Mouse (Mus musculus) telencephalon, adult 2 months (tissue): ENCODE measurements around the gene Tmem219.
"Not testable (repeated sequence)": the region's sequence is repeated elsewhere in the genome, so short reads cannot be mapped to it uniquely, and the experiment has no call there.

Experiments
- DNase-seq: peaks from one replicate; pipeline ENCODE4 v3.0.0-alpha.2; 2011; ENCODE audit warnings: low read depth, low spot score

Gene Tmem219

GRCm38 (mm10) chr7:126923999-126924398, 1.3 kb upstream of the Tmem219 start:
- DNase-seq = peak; percentile 73

DNA sequence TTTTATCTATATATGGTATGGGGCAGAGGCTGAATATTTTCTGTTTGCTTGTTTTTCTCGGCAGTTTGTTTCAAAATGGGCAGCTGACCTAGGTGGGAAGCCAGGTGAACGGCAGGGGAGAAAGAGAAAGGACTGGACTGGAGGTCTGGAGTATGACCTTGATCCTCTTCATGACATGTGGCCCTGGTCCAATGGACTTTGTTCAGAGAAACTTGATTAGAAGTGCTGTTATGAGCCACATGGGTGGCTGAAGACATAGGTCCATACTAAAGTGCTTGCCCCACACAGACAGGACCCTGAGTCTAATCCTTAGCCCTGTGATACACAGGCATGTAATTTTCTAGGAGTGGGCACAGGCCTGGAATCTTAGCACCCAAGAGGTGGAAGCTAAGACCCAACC, 1.2 kb downstream of the Tmem219 start:
- no peak for DNase-seq

- no peak for DNase-seq
Measured at GRCm38 (mm10) chr7:126919973-126920372, 2.7 kb downstream of the Tmem219 start.

- DNase-seq = not testable (repeated sequence)
Measured at GRCm38 (mm10) chr7:126918356-126918755, 4.4 kb downstream of the Tmem219 start.

GRCm38 (mm10) chr7:126914844-126915243, 7.9 kb downstream of the Tmem219 start:
- DNase-seq = no peak

- no peak for DNase-seq
Measured at GRCm38 (mm10) chr7:126905590-126905989, 17.1 kb downstream of the Tmem219 start.

DNA sequence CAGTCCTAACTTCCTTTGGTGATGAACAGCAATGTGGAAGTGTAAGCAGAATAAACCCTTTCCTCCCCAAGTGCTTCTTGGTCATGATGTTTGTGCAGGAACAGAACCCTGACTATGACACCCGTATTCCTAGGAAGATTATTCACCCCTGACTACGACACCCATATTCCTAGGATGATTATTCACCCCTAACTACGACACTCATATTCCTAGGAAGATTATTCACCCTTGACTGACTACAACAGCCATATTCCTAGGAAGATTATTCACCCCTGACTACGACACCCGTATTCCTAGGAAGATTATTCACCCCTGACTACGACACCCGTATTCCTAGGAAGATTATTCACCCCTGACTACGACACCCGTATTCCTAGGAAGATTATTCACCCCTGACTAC, 22.9 kb downstream of the Tmem219 start:
- DNase-seq = not testable (repeated sequence)

DNA sequence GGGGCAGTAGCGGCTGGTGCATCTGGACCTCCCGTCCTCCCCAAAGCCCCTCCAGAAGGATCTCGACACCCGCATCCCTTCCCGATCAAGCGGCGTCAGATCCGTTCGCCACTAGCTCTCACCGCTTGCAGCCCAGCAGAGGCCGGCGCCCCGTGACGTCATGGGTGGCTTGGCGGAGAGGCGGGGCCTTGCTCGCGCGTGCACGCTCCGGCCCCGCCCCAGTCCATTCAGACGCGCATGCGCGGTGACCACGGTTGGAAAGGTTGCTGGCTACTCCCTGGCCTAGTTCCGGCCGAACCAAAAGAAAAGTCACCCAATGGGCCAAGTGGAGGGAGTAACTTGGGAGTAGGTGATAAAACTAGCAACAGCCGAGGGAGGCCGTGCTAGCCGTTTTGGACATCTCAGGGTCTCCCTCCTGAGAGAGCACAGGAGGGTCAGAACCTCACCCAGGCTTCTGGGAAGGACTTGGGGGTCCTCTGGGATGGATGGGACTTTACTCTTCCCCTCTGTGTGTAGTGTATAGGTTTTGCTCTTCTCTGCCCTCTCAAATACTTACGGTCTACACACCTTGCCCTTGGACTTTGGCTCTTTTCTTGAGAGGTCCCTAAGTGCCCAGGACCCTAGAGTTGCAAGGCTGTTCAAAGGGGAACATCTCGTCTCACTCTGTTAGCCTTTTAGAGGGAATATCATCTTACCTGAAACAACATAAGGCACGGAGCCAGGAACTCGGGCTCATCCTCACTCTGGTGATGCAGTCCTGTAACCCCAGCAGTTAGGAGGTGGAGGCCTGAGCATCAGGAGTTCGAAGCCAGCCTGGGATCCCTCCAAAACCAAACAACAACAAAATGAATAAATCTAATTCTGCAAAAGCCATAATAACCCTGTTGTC, 24.4 kb downstream of the Tmem219 start:
- peak; percentile 79 for DNase-seq

- DNase-seq = peak; percentile 38
Measured at GRCm38 (mm10) chr7:126897390-126898101, 25.2 kb downstream of the Tmem219 start.

DNA sequence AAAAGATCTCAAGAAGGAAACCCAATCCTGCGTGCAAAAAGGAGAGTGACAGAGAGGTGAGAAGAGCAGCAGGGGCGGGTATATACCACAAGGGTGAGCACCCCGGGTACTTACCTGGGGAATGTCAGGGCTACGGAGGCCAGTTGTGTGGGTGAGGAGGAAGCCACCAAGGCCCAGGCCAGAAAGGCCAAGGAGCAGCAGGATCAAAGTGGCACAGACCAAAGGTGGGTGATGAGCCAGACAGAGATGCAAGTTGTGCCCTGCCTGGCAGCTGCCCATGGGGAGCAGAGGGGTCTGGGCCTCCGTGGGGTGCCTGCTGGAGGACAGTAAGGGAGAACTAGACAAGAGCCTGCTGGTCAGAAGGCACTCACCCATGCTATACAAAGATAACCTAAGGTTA, 25.8 kb downstream of the Tmem219 start:
- DNase-seq = no peak

GRCm38 (mm10) chr7:126888852-126889251, 33.9 kb downstream of the Tmem219 start:
- no peak for DNase-seq

- DNase-seq = no peak
Measured at GRCm38 (mm10) chr7:126887281-126887680, 35.4 kb downstream of the Tmem219 start.

DNA sequence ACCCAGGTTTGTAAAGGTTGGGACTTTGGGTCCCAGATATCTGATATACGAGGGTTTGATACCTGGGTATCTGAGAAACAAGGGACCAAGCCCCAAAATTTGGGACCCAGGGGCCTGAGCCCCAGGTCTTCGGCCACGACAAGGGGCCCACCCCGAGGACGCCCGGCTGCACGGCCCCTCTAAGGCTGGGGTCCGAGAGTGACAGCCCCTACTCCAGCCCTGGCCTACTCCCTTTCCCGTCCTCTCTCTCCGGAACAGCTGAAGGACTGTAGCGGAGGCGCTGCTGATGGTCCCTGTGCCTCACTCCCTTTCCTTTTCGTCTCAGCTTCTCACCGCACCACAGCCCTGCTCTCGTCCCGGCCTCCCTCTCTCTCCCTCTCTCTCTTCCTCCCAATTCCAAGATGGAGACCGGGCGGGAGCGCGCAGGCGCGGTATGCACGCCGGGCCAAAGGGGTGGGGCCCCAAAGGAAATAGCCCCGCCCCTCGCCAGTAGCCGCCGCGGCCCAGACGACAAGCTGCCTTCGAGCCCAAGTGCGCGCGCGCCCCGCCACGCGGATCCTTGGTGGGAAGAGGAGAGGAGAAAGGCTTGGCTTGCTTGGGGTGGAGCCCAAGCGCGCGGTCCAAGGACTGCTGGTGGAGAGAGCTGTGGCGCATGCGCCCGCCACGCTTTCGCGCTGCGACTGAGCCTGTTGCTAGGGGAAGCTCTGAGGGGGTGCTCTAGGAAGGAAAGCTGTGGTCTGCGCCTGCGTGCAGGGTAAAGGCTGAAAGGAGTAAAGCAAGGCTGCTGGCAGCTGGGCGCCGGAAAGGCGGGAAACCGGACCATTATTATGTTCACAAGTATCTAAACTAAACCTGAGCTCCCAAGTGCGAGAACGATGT, 38.2 kb downstream of the Tmem219 start, which contains the start of gene Taok2:
Gene Taok2, minus strand, starts transcription at position 418 of the 879 bp plus-strand sequence.
- DNase-seq = peak; percentile 98

GRCm38 (mm10) chr7:126883731-126884181, 39.0 kb downstream of the Tmem219 start:
- DNase-seq = no peak

- DNase-seq = no peak
Measured at GRCm38 (mm10) chr7:126881040-126881439, 41.7 kb downstream of the Tmem219 start.

DNA sequence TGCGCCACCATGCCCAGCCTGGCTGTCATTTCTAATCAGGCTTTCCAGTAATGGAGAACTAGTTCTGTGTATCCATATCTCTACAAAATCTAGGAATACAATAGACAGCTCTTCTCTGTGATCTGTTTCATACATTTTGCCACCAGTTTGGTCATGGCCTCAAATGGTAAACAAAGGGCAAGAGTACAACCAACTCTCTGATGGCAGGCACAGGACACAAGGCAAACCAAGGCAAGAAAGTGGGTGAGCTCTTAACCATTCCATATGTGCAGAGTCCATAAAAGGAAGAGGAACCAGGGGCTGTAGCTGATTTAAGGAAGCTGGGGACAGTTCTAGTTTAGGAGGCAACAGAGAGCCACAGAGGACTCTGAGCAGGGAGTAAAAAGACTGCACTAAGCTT, 45.5 kb downstream of the Tmem219 start:
- no peak for DNase-seq

DNA sequence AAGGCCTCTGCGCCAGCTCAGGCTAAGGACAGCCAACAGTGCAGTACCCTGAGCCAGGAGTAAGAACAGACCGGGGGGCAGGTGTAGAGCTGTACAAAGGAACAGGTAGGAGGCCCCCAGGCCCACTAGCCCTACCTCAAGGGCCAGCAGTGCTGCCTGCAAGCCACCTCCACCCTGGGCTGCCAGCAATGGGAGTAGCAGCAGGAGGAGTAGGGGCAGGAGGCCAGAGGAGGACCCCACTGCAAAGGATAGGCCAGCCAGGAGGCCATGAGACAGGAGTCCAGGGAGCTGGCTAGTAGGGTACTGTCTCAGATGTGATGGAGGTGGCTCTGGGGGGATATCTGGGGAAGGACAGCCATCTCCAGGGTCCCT, 52.2 kb downstream of the Tmem219 start:
- no peak for DNase-seq

DNA sequence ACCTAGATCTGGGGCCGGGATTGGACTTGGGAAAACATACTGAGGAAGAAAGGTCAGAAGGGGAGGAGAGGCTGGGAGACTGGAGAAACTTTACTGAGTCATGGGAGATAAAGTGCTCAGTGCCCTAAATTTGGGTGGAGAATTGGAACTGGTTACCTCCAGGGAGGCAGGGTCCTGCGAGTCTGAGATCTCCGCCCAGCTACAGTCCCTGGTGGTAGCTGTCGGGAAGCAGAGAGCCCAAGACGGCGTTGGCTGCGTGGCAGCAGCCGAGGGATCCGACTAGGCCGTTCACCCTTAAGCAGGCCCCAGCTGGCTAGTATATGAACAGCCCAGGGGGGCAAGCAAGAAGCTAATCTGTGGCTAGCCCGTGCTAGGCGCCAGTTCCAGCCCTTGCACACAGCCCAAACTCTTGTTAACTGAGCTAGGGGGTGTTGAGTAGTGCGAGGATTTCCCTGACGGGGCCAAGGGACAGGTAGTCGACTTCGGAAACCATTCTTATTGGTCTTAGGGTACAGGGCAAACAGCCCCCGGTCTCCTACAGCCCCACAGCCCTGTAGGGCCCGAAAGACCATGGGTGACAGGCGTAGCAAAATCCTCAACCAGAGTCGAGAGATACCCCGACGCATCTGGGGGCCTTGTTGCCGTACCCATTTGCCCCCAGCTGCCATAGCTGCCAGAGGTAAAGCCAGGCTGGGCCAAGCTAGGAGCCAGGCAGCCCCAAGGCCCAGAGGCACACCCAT, 52.8 kb downstream of the Tmem219 start:
- no peak for DNase-seq

GRCm38 (mm10) chr7:126868003-126868402, 54.7 kb downstream of the Tmem219 start:
- no peak for DNase-seq

- no peak for DNase-seq
Measured at GRCm38 (mm10) chr7:126867534-126867933, 55.2 kb downstream of the Tmem219 start.

GRCm38 (mm10) chr7:126863791-126864190, 58.9 kb downstream of the Tmem219 start:
- no peak for DNase-seq
